Mouse (Mus musculus) erythroblast, embryonic 14.5 days (primary cell): ENCODE results near the gene Dkk2.

Experiments used
- GATA1 ChIP-seq: IDR thresholded peaks from 2 replicates; pipeline ENCODE4 v1.6.1; 2012; ENCODE audit warnings: low read length, inconsistent platforms, mixed read lengths
- TAL1 ChIP-seq: IDR thresholded peaks from 3 replicates; pipeline ENCODE4 v1.6.1; 2012; ENCODE audit warnings: low read length, inconsistent platforms, mixed read lengths

GRCm38 (mm10) chr3:132037670-132038069 lies 47.4 kb upstream of the Dkk2 start:
- no peak for TF ChIP-seq TAL1
- TF ChIP-seq GATA1: no peak
